Mouse (Mus musculus) cerebellum, adult 18-20 months (tissue): ENCODE results near the gene Tex22.

ENCODE experiments used
- DNase-seq, 2 experiments: peaks; one replicate each; pipeline ENCODE4 v3.0.0; 2021

The Tex22 gene

DNA sequence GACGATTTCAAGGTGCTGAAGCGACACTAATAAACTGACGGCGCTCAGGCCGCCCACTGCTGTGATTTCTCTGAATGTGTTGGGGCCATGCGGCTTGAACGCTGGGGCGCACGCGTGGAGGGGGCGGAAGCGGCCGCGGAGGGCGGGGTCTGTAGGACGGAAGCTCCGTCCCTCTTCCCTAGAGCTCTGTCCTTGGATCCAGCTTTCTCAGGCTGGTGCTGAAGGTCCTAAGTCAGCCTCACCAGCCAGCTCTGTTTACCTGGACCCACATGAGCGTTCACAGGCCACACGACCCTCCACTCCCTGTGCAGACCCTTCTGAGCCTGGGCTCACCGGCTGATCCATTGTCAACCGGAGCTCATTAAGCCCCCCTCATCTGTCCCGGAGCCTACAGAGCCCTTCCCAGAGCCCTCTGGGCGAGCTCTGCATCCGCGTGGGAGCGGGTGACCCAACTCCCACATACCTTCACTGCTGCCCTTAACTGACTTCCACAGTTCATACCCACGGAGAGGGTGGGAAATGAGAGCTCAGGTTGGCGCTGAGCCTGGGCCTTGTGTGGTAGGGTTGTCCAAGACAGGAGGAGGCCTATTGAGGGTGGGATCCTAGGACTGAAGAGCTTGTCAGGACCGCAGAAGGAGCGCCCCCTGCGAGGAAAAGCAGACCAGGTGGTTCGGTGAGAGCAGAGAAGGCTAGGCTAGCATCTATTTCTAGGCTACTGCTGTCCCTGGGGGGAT is at the start of gene Tex22:
Gene Tex22, plus strand, starts transcription at position 174 of the 734 bp plus-strand sequence.
- DNase-seq: peak; percentile 92

DNA sequence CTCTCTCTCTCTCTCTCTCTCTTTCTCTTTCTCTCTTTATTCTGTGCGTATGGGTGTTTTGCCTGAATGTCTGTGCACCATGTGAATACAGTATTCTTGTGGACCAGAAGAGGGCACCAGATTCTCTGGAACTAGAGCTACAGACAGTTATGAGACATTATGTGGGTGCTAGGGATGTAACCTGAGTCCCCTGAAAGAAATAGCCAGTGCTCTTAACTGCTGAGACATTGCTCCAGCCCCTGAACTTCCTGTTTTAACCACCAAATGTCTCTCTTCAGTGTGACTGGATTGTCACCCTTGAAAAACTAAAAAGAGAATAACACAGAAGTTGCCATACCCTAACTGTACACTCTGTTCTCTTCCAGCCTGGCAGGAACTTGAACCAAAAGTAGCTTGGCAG is 47.7 kb upstream of the Tex22 start:
- no peak for DNase-seq

DNA sequence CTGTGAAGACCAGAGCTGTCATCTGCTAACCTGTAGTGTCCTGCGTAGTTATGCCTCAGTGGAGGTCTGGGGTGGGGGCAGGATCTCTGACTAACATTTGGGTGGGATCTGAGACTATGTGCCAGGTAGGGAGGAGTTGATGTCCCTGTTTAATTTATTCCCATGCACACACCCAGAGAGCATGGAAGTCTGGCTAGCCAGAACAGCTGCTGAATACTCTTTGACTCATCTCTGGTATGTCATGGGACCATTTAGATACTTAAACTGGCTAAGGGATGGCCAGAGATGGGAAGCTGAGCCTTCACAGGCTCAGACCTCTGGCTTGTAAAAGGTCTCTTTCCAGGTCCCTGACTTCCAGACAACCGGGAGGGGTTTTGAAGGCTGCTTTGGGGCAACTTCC is 46.8 kb upstream of the Tex22 start:
- DNase-seq: no peak

DNA sequence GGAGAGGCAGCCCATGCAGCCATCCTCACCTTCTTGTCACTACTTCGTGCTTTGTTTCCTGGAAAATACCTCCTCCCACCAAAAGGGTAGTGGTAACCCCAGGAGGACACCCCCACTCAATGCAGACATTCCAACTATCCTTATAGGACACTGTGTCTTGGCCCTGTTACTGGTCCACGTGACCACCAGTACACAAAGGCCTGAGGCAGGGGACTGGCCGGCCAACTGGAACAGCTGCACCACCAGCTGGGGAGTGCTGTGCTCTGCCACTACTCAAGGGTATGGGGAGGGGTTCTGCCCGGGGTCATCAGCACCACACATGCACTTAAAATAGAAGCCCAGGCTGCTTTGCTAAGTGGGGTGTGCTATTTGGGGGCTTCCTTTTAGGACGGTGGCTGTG is 46.2 kb upstream of the Tex22 start:
- DNase-seq: no peak

DNA sequence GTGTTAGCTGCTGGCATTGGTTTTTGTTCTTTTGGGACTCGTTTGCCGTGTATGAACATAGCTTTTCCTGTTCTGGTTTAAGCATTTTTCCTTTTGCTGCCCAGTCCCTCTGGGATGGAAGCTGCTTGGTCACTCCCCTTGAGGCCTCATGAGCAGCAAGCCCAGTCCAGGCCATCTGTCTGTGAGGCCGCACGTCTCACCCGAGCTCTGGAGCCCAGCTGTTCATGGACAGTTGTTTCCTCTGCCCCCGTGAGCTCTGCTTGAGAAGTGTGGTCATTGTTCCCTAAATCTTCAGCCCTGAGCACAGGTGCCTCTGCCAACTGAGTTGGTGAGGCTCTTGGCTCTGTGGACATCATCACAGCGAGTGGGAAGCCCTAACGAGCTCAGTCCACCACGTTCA is 45.4 kb upstream of the Tex22 start:
- no peak for DNase-seq

DNA sequence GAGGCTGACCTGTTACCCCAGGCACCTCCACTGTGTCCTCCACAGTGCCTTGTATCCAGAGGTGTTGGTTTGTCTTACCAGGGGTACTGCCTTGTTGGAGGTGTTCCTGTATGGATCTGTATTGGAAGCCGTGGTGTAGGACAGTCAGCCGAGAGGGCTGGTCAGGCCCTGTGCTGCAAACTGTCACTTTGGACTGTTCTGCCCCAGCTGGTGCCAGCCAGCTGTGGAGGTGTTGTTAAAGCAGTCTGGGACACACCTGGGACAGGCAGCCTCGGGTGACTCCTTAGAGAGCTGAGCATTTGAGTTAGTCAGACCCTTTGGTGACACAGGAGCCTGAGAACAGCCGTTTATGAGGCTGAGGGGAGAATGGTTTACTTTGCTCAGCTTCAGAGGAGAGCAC is 44.3 kb upstream of the Tex22 start:
- no peak for DNase-seq

DNA sequence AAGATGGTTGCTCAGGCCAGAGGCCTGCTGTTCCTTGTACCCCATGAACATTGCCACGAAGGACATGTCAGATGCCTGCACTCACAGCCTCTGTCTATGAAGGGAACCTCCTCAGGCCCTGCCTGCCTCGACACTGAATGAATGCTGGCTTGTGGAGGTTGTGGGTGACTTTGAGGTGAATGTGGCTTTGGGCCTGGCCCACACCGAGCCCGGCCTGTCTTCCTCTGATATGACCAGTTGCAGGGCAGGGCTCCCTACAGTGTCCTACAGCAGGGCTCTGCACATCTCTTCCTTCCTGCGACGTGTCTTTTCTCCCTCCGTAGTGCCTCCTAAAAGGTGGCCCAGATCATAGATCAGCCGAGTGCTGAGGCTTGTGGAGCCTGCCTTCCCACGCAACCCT is 43.3 kb upstream of the Tex22 start:
- DNase-seq: no peak

DNA sequence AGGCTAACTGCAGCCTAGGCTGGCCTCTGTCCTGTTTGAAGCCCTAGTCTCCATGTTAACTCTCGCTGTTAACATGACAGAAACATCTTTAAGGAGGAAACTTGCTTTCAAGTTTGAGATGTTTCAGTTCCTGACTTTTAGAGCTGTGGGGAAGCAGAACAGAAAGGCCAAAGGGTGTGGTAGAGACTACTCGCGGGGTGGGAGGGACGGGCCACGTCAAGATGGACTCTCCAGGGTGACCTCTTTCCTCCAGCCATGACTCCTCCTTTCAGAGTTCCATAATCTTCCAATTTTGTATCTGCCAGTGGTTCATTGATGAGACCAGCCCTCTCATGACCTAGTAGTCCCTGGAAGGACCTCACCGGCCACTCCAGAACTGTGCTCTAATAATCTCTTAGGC is 42.9 kb upstream of the Tex22 start:
- DNase-seq: no peak

DNA sequence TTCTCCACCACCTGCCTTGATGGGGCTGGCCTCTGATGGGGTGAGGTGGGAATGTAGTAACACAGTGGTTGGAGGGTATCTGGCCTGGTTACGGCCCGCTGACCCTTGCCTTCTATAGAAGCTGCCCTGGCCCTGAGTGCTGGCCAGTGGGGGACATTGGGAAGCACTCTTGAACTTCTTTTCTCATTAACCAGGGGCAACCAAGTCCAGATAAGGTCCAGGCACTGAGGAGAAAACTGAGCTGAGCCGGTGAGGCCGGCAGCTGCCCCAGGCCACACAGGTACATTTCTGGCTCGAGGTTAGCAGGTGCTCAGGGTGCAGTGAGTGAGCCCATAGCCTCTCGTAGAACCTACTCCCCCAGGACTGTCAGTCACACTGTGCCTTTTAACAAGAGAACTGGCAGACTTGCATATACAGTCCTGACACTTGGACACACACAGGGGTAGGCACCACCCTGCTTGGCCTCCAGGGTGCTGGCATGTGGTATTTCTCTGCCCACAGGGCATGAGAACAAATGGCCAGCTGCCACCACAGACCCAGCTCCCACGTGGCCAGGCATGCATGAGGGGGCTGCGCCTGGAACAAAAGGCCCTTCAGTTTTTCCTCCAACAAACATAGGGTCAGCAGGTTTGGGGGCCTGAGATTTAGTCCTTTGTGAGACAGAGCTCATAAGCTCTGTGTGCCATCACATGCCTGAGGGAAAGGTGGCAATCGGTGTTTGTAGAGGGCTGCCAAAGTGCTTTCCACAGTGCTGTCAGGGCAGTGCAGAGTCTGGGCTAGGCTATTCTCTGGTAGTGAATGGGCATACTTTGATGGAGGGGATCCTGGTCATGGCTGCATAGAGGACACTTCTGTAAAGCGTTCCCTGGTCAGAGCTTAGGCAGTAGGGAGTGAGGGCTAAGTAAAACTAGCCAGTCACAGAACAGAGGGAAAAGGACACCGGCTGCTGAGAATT is 41.7 kb upstream of the Tex22 start:
- DNase-seq: peak; percentile 41

DNA sequence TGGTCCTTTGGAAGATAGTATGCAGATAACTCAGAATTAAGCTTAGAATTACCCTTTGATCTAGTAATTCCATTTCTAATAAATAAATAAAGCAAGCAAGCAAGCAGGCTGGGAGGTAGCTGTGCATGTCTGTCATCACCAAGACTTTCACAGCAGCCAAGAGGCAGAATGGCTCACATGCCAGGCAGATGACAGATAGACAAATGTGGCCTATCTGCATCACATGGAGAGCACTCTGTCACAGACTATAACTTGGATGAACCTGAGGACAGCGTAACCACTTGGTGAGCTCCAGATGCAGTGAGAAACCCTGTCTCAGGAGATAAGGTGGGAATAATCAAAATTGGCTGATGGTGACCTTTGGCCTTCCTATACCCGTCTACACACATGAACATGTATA is 39.2 kb upstream of the Tex22 start:
- no peak for DNase-seq

DNA sequence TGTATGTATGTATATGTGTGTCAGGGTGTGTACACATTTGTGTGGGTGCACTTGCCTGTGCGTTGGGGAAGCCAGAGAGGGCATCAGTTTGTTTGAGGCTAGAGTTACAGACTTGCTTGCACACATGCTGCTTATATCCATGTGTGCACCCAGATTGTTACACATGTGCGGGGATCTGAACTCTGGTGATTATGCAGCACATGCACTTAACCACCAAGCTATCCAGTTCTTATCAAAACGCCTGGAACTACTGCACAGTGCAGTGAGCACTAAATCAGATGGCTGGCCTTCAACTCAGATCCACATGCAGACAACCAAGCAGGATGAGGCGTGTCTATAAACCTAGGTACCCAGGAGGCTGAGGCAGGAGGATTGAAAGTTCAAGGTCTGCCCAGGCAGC is 37.3 kb upstream of the Tex22 start:
- no peak for DNase-seq

DNA sequence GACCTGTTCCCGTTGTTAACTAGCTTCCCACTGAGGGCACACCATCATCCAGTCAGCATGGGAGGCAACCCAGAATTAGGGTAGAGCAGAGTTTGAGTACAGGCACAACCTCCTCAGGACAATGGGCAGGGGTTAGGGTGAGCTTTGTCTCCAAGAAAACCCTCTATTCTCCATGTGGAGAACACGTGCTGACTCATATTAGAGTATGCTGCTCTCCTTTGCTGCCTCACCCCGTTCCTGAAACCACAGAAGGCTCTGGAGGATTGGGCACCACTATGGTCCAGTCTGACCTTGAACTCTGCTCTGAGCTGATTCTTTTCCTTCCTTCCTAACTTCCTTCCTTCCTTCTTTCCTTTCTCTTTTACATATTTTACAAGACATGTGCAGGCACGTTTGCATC is 35.9 kb upstream of the Tex22 start:
- DNase-seq: no peak

DNA sequence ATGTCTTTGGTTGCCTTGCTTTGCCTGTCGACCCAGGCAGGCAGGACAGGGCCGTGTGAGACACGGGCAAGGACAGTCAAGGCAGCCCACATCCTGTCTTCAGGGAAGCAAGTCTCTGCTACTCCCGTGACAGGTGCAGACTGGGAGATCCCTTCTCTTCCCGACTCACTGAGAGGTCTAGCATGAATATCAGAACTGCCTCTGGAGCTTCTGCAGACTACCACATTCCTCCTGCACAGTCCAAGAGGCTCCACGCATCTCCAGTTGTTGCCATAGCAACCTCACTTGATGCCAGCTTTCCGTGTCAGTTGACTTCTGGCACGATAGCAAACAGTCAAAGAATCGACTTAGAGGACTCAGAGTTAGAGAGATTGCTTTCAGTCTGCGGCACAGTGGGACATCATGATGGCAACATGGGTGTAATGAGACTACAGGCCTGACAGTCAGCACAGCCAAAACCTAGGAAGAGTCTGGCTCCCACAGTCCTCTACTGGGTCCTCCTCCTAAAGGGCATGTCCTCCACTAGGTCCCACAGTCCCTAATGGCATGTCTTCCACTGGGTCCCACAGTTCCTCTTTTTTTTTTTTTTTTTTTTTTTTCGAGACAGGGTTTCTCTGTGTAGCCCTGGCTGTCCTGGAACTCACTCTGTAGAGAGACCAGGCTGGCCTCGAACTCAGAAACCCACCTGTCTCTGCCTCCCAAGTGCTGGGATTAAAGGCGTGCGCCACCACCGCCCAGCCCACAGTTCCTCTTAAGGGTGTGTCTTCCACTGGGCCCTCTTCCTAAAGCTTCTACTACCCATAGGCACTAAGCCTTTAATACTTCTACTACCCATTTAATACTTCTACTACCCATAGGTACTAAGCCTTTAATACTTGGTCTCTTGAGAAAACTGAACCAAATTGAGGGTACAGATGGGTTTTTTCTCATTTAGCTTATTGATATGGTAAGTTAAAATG is 32.5 kb upstream of the Tex22 start:
- peak; percentile 55 to 63 for DNase-seq

DNA sequence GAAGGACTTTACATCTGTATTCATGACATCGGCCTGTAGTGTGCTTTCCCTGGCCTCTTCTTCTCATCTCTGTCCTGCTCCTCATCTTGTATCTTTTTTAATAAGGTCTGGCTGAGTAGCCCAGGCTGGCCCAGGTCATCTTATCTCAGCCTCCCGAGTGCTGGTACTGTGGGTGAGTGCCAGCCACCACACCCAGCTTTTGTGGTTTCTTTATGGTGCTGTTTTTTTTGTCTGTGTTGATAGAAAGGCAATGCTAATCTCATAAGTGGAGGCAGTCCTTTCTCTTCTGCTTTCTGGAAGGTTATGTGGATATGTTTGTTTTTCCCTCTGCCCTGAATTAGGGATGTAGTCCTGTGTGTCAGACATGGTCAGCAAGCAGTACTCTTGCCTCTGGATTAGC is 31.8 kb upstream of the Tex22 start:
- DNase-seq: no peak

DNA sequence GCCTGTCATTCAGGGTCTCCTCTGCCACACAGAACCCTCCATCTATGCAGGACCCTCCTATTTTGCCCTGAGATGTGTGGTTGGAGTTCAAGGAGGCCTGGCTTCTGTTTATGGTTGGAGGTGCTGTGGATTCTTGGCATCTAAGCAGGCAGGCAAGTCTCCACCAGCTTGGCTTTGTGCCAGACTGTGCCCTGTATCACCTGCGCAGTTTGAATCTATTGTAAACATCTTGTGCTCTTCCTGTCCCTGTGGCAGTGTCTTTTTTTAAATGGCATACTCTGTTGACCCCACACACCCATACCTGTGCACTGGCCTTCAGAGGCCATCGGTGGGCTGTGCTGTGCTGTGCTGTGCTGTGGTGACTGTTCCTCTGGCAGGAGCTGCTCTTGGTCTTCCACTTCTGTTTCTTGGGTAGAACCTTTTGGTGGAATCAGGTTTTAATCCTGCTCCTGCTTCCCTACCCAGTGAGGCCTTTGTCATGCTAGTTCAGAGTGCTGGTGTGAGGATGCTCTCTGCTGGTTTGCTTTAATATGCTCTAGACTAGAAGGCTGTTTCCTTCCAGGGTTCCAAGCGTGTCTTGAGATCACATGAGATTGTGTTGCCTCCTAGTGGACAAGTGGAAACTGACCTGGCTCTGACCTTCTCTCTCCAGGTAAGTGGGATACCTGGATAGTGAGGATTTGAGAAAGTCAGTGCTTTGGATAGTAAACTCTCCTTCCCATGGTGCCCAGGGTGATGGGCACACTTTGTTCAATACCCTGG is 29.2 kb upstream of the Tex22 start:
- DNase-seq: peak; percentile 76 to 80

DNA sequence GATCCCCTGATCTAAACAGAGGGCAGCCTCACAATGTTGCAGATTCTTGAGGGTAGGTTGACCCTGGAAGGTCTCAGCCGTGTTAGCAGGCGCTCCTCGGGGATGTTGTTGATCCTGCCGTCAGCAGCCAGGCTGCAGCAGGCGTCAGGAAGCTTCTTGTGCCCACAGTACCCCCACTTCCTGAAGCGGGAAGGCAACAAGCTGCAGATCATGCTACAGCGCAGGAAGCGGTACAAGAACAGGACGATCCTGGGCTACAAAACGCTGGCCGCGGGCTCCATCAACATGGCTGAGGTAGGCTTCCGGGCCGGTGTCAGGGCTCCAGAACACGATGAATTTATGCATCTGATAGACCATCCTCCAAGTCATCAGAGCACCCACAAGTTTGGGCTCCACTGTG is 27.4 kb upstream of the Tex22 start:
- no peak for DNase-seq

DNA sequence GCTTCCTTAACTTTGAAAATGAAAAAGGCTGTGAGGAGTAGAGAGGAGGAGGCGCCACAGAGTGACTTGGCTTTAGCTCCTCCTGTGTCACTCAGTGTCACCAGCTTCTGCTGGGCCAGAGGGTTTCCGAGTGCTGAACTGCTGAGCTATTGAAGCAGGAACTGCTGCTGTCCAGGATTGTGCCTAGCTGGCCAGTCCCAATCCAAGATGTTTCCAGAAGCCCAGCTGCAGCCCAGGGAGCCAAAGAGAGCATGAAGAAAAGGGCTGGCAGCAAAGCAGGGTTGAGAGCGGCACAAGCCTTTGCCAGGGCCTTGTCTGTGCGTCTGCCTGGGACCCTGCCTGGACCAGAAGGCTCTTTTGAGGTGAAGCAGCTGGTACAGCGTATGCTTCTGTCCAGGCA is 26.2 kb upstream of the Tex22 start:
- peak in 1 of 2 experiments; percentile 18 for DNase-seq

DNA sequence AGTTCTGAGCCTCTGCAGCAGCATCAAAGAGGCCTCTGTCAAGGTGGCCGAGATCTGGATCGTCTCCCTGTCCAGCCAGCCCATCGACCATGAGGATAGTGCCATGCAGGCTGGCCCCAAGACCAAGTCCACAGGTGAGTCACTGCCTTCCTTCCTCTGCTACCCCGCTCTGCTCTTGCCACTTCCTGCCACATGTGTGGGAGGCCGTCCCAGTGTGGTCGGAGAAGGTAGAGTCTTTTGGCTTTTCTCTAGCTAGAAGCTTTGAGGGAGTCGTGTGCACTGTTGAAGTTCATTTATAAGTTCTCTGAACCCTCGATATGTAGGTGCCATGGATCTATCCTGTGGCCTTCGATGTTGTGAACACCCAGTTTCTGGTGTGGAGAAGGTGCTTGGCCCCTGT is 24.5 kb upstream of the Tex22 start:
- DNase-seq: no peak

DNA sequence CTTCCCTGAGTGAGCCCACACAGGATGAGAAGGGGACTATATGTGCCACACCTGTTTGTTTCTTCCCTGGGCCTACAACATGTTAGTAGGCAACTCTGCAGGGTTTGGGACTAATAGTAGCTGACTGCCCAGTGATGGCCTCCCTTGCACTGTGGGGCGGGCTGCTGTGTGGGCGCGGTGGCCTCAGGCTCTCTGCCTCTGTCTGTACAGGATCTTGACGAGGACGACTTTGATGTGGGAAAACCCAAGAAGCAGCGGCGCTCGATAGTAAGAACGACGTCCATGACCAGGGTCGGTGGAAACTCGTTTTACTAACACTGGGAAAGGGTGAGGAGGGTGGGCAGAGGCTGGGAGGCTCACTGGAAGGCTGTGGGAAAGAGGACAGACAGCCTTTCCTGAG is 23.6 kb upstream of the Tex22 start:
- DNase-seq: no peak

DNA sequence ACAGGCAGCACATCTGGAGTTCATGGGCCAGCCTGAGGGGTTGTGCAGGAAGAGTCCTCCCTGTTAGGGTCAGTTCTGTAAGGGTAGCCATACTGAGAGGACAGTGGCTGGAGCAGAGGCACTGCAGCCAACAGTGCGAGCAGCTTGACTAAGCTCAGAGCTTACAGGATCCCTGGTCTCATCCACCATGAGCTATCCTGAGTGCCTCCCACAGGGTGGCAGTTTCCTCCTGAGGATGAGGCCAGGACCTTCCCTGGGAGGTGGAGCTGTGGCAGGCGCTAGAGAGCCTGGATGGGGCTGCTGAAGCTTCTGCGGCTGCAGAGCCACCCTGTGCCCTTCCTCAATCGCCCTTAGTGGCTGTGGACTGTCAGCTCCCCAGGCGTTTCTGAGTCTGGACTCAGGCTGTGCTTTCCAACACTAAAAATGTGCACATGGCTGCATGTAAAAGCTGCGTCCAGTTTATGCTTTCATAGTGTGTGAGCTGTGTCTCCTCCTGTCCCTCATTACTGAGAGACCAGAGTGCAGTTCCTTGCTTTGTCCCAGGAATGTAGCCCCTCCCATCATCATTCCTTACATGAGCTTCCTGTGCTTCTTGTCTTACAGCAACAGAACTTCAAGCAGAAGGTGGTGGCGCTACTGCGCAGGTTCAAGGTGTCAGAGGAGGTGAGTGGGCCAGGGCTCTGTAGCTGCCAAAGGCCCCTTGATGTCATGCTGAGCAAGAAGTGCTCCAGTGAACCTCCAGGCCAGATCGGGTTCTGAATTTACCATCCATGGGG is 22.5 kb upstream of the Tex22 start:
- DNase-seq: no peak

DNA sequence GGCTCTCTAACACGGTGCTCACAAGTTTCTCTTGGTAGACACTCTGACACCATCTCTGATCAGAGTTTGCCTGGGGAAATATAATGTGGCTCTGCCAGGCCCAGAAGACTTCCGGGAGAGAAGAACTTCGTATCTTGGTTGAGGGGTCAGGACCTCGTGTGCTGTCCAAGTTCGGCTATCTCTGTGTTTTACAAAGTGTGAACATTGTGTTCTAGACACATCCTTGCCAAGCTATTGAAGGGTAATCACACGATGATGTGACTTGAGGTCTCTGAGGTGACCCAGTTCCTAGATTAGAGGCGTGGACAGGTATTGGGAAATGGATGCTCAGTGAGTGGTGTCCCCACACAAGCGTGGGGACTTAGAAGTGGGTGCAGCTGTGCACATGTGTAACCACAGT is 18.2 kb upstream of the Tex22 start:
- no peak for DNase-seq
